Mouse (Mus musculus): ENCODE results near the gene Wwc2. TPM values are rescaled to one million over a fixed set of nuclear protein-coding genes. Genes with fewer than 3 reads are reported as not detected.

The Wwc2 gene
- polyA plus RNA-seq, 1 experiment from 2014 or later, result 5.6 TPM

DNA sequence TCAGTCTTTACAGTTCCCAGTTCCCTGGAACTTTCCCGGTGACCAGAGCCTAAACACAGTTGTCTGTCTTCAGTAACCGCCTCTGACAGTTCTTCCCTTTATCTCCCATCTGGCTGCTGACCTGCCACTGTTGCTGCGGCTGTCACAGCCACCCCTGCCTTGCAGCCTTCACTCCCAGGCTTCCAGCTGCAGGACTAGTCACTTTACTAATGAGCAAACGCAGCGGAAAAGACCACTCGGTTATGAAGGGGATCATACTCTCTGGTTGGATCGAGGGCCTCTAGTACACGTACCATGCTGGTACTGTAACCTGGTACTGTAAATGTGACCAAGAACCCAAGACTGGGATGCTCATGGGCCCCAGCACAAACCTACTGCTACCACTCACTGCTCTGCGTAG, 83.7 kb downstream of the Wwc2 start:
- 88% methylated on average over 9 of the region's 9 CpGs for WGBS
- no peaks in the 10 kb centered on the region for H3K4me1 ChIP-seq (ENCODE audit: control insufficient read depth, insufficient read depth, low read length)
- no peaks in the 10 kb centered on the region for H3K27me3 ChIP-seq (ENCODE audit: control insufficient read depth, insufficient read depth, low read length)
- no peak overlapping the region for H3K27ac ChIP-seq (ENCODE audit: low read depth, low read length)
- H3K4me3 ChIP-seq (ENCODE audit: low read depth, low read length), result no peak overlapping the region
- no peak overlapping the region for H3K4me2 ChIP-seq (ENCODE audit: low read depth, low read length)
- H3K9me3 ChIP-seq (ENCODE audit: control insufficient read depth, low read length), result no peaks in the 10 kb centered on the region
- no peaks in the 10 kb centered on the region for H3K36me3 ChIP-seq (ENCODE audit: control insufficient read depth, insufficient read depth, low read length)
- no peak for ATAC-seq (ENCODE audit: low read depth)
- H3K9ac ChIP-seq (replicated peaks; ENCODE audit: low read depth, low read length), result no peak overlapping the region

GRCm38 (mm10) chr8:47906142-47906541, 84.6 kb downstream of the Wwc2 start:
- ATAC-seq (ENCODE audit: low read depth), result no peak
- Histone ChIP-seq H3K4me1 (ENCODE audit: control insufficient read depth, insufficient read depth, low read length) (no peaks in the 10 kb centered on the region), H3K27ac (ENCODE audit: low read depth, low read length) (no peak overlapping the region), H3K27me3 (ENCODE audit: control insufficient read depth, insufficient read depth, low read length) (no peaks in the 10 kb centered on the region), H3K36me3 (ENCODE audit: control insufficient read depth, insufficient read depth, low read length) (no peaks in the 10 kb centered on the region), H3K4me3 (ENCODE audit: low read depth, low read length) (no peak overlapping the region), H3K9me3 (ENCODE audit: control insufficient read depth, low read length) (no peaks in the 10 kb centered on the region), H3K9ac (replicated peaks; ENCODE audit: low read depth, low read length) (no peak overlapping the region), H3K4me2 (ENCODE audit: low read depth, low read length) (no peak overlapping the region)
- WGBS, result 96% methylated on average over 9 of the region's 9 CpGs

DNA sequence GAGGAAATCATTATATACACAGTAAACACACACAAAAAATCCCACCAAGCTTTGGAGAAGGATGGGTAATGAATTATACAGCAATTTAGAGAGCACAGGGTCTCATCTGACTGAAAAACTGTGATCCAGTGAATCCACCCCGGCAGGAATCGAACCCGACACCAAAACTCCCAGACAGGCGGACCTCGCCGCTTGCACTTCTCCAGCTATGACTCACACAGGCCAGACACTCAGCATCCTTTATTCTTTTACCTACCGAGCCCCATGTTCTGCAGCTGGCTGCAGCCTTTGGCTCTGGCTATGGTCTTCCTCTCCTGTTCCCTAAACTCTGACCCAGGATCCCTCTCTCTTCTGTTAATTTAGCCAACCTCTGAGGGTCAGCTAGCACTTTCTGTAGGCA, 85.5 kb downstream of the Wwc2 start:
- H3K36me3 ChIP-seq (ENCODE audit: control insufficient read depth, insufficient read depth, low read length), result no peaks in the 10 kb centered on the region
- no peaks in the 10 kb centered on the region for H3K4me1 ChIP-seq (ENCODE audit: control insufficient read depth, insufficient read depth, low read length)
- 93% methylated on average over 7 of the region's 7 CpGs for WGBS
- no peaks in the 10 kb centered on the region for H3K27me3 ChIP-seq (ENCODE audit: control insufficient read depth, insufficient read depth, low read length)
- H3K4me3 ChIP-seq (ENCODE audit: low read depth, low read length), result no peak overlapping the region
- H3K9ac ChIP-seq (replicated peaks; ENCODE audit: low read depth, low read length), result no peak overlapping the region
- H3K9me3 ChIP-seq (ENCODE audit: control insufficient read depth, low read length), result no peaks in the 10 kb centered on the region
- H3K27ac ChIP-seq (ENCODE audit: low read depth, low read length), result 0 out of 2 replicates have a peak overlapping the region, but pooled peaks have one; percentile 10
- ATAC-seq (ENCODE audit: low read depth), result no peak
- H3K4me2 ChIP-seq (ENCODE audit: low read depth, low read length), result no peak overlapping the region

DNA sequence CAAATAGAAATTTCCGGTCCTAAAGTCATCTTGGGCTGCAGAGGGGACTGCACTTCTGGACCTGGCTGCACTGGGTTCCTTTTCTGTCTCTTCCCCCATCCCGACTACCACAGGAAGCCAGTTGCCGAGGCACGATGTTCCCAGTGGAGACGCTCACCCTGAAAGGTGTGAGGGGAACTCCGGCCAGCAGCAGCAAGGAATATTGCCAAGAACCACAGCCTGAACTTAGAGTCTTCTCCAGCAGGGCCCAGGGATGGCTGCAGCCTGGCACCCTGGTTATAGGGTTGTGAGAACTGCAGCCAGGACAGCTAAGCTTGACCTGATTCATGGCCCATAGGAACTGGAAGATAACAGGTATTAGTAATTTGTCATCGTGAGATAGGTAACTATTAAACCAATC, 86.7 kb downstream of the Wwc2 start:
- no peaks in the 10 kb centered on the region for H3K36me3 ChIP-seq (ENCODE audit: control insufficient read depth, insufficient read depth, low read length)
- H3K9ac ChIP-seq (replicated peaks; ENCODE audit: low read depth, low read length), result no peak overlapping the region
- ATAC-seq (ENCODE audit: low read depth), result no peak
- 84% methylated on average over 7 of the region's 7 CpGs for WGBS
- H3K4me3 ChIP-seq (ENCODE audit: low read depth, low read length), result no peak overlapping the region
- no peaks in the 10 kb centered on the region for H3K4me1 ChIP-seq (ENCODE audit: control insufficient read depth, insufficient read depth, low read length)
- no peaks in the 10 kb centered on the region for H3K27me3 ChIP-seq (ENCODE audit: control insufficient read depth, insufficient read depth, low read length)
- H3K4me2 ChIP-seq (ENCODE audit: low read depth, low read length), result no peak overlapping the region
- H3K9me3 ChIP-seq (ENCODE audit: control insufficient read depth, low read length), result no peaks in the 10 kb centered on the region
- no peak overlapping the region for H3K27ac ChIP-seq (ENCODE audit: low read depth, low read length)

DNA sequence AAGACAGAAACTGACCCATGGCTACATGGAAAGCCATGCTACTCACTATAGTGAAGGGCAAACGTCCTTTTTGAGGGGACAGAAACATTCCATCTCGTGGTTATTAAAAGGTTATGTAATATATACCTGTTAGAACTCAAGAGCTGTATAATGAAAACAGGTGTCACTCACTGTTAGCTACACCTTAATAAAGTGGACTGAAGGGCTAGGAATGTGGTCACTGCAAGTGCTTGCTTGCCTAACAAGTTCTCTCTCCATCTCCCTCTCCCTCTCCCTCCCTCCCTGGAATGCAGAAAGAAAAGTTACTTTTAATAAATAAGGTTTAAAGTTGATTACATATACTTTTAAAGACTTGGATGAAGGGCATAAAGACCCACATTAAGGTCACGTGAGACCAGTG, 88.0 kb downstream of the Wwc2 start:
- Histone ChIP-seq H3K4me2 (ENCODE audit: low read depth, low read length) (no peak overlapping the region), H3K9me3 (ENCODE audit: control insufficient read depth, low read length) (no peaks in the 10 kb centered on the region), H3K27me3 (ENCODE audit: control insufficient read depth, insufficient read depth, low read length) (no peaks in the 10 kb centered on the region), H3K9ac (replicated peaks; ENCODE audit: low read depth, low read length) (no peak overlapping the region), H3K4me1 (ENCODE audit: control insufficient read depth, insufficient read depth, low read length) (no peaks in the 10 kb centered on the region), H3K36me3 (ENCODE audit: control insufficient read depth, insufficient read depth, low read length) (no peaks in the 10 kb centered on the region), H3K27ac (ENCODE audit: low read depth, low read length) (no peak overlapping the region), H3K4me3 (ENCODE audit: low read depth, low read length) (no peak overlapping the region)
- ATAC-seq (ENCODE audit: low read depth), result no peak
- WGBS, result 87% methylated on average over 3 of the region's 3 CpGs

DNA sequence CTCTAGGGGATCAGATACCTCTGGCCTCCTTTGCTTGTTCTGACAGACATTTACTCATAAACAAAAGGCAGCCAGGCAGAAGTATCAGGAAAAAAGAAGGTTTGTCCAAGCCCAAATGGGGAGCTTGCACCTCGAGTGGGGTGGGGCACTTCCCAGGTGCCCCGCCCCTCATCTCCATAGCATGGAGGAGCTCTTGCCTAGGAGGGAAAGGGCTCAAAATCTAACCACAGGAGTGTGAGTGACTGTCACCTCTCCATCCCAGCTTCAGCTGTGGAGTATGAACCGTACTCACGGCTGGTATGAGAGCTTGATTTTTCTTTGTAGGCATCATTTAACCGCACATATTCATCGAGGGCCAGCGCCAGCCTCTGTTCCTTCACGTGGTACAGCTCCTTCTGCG, 90.4 kb downstream of the Wwc2 start:
- H3K27ac ChIP-seq (ENCODE audit: low read depth, low read length), result no peak overlapping the region
- H3K4me1 ChIP-seq (ENCODE audit: control insufficient read depth, insufficient read depth, low read length), result no peaks in the 10 kb centered on the region
- no peak overlapping the region for H3K9ac ChIP-seq (replicated peaks; ENCODE audit: low read depth, low read length)
- WGBS, result 96% methylated on average over 9 of the region's 9 CpGs
- no peaks in the 10 kb centered on the region for H3K9me3 ChIP-seq (ENCODE audit: control insufficient read depth, low read length)
- H3K4me3 ChIP-seq (ENCODE audit: low read depth, low read length), result no peak overlapping the region
- no peaks in the 10 kb centered on the region for H3K36me3 ChIP-seq (ENCODE audit: control insufficient read depth, insufficient read depth, low read length)
- no peak for ATAC-seq (ENCODE audit: low read depth)
- no peak overlapping the region for H3K4me2 ChIP-seq (ENCODE audit: low read depth, low read length)
- H3K27me3 ChIP-seq (ENCODE audit: control insufficient read depth, insufficient read depth, low read length), result no peaks in the 10 kb centered on the region

DNA sequence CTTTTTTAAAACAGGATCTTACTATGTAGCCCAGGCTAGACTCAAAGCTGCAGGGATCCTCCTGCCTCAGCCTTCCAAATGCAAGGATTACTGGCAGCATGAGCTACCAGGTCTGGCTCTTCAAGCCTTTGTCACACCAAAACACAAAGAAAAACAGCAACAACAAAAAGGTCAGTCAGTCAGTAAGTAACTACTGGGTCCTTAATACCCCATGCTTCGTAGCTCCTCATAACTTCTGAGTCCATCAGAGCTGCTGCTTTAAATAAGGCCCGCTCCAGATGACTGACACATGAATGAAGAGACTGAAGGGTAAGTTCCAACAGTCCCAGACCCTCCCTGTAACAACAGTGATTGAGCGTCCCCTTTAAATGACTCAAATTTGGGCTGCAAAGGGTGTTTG, 90.8 kb downstream of the Wwc2 start:
- Histone ChIP-seq H3K27me3 (ENCODE audit: control insufficient read depth, insufficient read depth, low read length) (no peaks in the 10 kb centered on the region), H3K9me3 (ENCODE audit: control insufficient read depth, low read length) (no peaks in the 10 kb centered on the region), H3K36me3 (ENCODE audit: control insufficient read depth, insufficient read depth, low read length) (no peaks in the 10 kb centered on the region), H3K4me3 (ENCODE audit: low read depth, low read length) (no peak overlapping the region), H3K4me2 (ENCODE audit: low read depth, low read length) (no peak overlapping the region), H3K27ac (ENCODE audit: low read depth, low read length) (no peak overlapping the region), H3K9ac (replicated peaks; ENCODE audit: low read depth, low read length) (no peak overlapping the region), H3K4me1 (ENCODE audit: control insufficient read depth, insufficient read depth, low read length) (no peaks in the 10 kb centered on the region)
- WGBS, result 98% methylated on average over 3 of the region's 3 CpGs
- ATAC-seq (ENCODE audit: low read depth), result no peak

DNA sequence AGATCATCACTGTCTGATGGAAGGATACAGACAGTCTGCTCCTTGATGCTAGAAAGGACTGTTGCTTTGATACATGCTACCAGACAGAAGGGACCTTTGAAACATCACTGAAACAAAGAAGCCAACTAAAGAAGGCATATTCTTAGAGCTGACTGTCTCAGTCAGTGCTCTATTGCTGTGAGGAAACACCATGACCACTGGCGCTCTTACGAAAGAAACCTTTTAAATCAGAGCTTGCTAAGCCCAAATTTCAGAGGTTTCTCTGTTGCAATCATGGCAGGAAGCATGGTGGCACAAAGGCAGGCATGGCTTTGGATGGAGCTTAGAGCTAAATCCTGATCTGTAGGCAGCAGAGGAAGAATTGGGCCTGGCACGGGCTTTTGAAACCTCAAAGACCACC, 98.3 kb downstream of the Wwc2 start:
- no peak overlapping the region for H3K4me3 ChIP-seq (ENCODE audit: low read depth, low read length)
- no peak overlapping the region for H3K27ac ChIP-seq (ENCODE audit: low read depth, low read length)
- ATAC-seq (ENCODE audit: low read depth), result no peak
- no peaks in the 10 kb centered on the region for H3K36me3 ChIP-seq (ENCODE audit: control insufficient read depth, insufficient read depth, low read length)
- 0 out of 2 replicates have a peak, but pooled peaks cover 2% of the 10 kb centered on the region for H3K4me1 ChIP-seq (ENCODE audit: control insufficient read depth, insufficient read depth, low read length)
- H3K4me2 ChIP-seq (ENCODE audit: low read depth, low read length), result no peak overlapping the region
- H3K9ac ChIP-seq (replicated peaks; ENCODE audit: low read depth, low read length), result no peak overlapping the region
- no peaks in the 10 kb centered on the region for H3K9me3 ChIP-seq (ENCODE audit: control insufficient read depth, low read length)
- 96% methylated on average over 3 of the region's 3 CpGs for WGBS
- H3K27me3 ChIP-seq (ENCODE audit: control insufficient read depth, insufficient read depth, low read length), result no peaks in the 10 kb centered on the region

DNA sequence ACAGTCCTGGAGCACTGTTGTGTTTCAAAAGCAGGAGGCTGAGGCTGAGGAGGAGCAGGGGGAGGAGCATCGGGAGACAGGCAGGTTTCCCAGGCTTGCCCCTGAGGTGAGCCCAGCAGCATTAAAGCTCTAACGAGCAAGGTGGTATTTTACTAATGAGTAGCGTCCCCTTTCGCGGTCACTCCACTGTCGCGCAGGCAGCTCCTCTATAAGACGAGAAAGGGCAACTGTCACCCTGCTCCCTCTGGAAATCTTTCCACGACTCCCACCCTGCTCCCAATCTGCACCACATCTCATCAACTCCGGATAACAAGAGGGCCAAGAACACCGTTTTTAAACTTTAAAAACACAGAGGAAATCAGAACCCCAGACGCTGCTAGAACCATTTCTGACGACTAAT, 99.1 kb downstream of the Wwc2 start:
- H3K27me3 ChIP-seq (ENCODE audit: control insufficient read depth, insufficient read depth, low read length), result no peaks in the 10 kb centered on the region
- whole genome bisulfite sequencing, result 72% methylated on average over 13 of the region's 13 CpGs
- no peak overlapping the region for H3K9ac ChIP-seq (replicated peaks; ENCODE audit: low read depth, low read length)
- 0 out of 2 replicates have a peak, but pooled peaks cover 2% of the 10 kb centered on the region for H3K4me1 ChIP-seq (ENCODE audit: control insufficient read depth, insufficient read depth, low read length)
- no peak overlapping the region for H3K4me2 ChIP-seq (ENCODE audit: low read depth, low read length)
- no peak for ATAC-seq (ENCODE audit: low read depth)
- H3K9me3 ChIP-seq (ENCODE audit: control insufficient read depth, low read length), result no peaks in the 10 kb centered on the region
- no peak overlapping the region for H3K4me3 ChIP-seq (ENCODE audit: low read depth, low read length)
- no peaks in the 10 kb centered on the region for H3K36me3 ChIP-seq (ENCODE audit: control insufficient read depth, insufficient read depth, low read length)
- H3K27ac ChIP-seq (ENCODE audit: low read depth, low read length), result no peak overlapping the region

DNA sequence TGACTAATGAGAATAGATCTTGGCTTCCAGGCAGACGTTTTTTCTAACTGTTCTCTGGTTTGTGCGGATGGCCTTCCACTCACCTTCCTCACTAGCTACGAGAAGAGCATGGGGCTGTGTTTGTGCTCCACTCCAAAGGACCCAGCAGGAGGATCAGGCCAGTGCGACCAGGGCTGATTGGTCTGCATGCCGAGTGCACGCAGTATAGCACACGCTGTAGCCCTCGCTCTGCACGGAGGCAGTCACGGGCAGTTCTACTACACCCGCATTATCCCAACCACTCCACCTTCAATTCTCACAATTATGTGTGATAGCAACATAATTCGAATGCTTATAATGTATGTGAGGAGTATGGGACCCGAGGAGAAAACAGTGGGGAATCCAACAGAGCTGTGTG, 99.9 kb downstream of the Wwc2 start:
- 0 out of 2 replicates have a peak, but pooled peaks have one; percentile 54 for ATAC-seq (ENCODE audit: low read depth)
- Histone ChIP-seq H3K9ac (replicated peaks; ENCODE audit: low read depth, low read length) (no peak overlapping the region), H3K27me3 (ENCODE audit: control insufficient read depth, insufficient read depth, low read length) (no peaks in the 10 kb centered on the region), H3K4me2 (ENCODE audit: low read depth, low read length) (no peak overlapping the region), H3K4me3 (ENCODE audit: low read depth, low read length) (no peak overlapping the region), H3K4me1 (ENCODE audit: control insufficient read depth, insufficient read depth, low read length) (0 out of 2 replicates have a peak, but pooled peaks cover 2% of the 10 kb centered on the region), H3K36me3 (ENCODE audit: control insufficient read depth, insufficient read depth, low read length) (no peaks in the 10 kb centered on the region), H3K9me3 (ENCODE audit: control insufficient read depth, low read length) (no peaks in the 10 kb centered on the region), H3K27ac (ENCODE audit: low read depth, low read length) (no peak overlapping the region)
- WGBS, result 84% methylated on average over 13 of the region's 13 CpGs
